Mouse (Mus musculus) CH12F3 (cell line): ENCODE measurements around the gene Abi3.

Source experiments
- in situ Hi-C: fragments of 300-500 bp; cut with MboI; formaldehyde crosslinking; loops from 2 replicates; pipeline ENCODE4 v1.14.3; 2020; ENCODE audit warnings: low sequenced_read_pairs

Gene Abi3

DNA sequence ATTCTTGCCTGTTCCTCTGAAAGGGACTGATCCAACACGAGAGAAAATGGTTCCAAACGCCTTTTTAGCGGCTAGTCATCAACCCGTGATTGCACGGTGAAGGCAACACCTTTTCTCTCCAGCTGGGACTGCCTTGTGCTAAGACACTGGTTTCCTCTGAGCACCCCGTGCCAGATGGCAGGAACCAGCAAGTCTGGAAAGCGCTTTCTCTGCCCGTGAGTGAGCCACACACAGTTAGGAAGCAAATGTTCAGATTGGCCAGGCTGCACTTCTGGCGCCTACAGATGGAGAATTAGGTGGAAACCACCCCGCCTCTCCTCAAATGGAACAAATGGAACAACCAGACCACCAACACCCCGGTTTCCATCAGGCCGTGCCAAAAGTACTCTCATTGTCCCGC lies 50.5 kb downstream of the Abi3 start:
- in situ Hi-C loops = no loop called here

- in situ Hi-C loops = no loop called here
Measured at GRCm38 (mm10) chr11:95789451-95789891, 52.8 kb downstream of the Abi3 start.

- in situ Hi-C loops = no loop called here
Measured at GRCm38 (mm10) chr11:95786511-95786910, 55.8 kb downstream of the Abi3 start.

- in situ Hi-C loops = no loop called here
Measured at GRCm38 (mm10) chr11:95785675-95786074, 56.6 kb downstream of the Abi3 start.

DNA sequence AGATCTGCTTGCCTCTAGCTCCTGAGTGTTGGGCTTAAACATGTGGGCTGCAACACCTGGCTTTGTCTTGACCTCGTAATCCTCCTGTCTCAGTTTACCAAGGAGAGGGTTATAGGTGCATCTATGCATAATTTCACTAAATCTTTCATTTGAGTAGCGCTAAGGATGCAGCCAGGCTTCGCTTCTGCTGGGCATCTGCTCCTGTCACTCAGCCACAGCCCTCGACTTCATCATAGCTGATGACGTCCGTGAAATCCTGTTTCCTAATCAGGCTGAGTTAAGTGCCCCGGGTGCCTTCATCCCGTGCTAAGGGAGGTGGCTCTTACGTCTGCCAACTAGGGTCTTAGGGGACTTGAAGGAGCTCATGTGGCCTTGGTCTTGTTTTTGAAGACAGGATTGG lies 58.3 kb downstream of the Abi3 start:
- in situ Hi-C loops = no loop called here

- in situ Hi-C loops = no loop called here
Measured at GRCm38 (mm10) chr11:95783457-95783856, 58.8 kb downstream of the Abi3 start.

DNA sequence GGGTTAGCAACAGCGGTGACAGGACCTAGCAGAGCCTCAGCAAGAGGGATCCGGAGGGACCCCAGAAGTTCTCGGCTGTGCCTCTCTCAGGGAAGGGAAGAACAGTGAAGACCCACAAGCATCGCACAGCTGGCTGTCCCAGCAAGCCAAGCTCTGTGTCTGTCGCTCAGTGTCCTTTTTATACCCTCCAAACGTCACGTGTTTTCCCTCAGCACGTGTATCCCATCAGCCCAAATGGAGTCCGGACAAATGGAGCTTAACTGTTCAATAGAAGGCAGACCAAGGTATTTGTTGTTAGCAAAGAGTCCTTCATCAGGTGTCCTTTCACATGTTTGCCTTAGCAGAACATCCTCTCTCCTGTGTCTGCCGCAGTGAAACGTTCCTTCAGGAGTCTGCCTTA lies 60.7 kb downstream of the Abi3 start:
- in situ Hi-C loops = no loop called here

- in situ Hi-C loops = no loop called here
Measured at GRCm38 (mm10) chr11:95780480-95780879, 61.8 kb downstream of the Abi3 start.
